Mouse (Mus musculus) MEL (cell line): ENCODE data around the gene Bnc2.

Experiments used
- CHD2 ChIP-seq: IDR thresholded peaks from 2 replicates; pipeline ENCODE4 v1.6.1; 2011; ENCODE audit warnings: low read length, improper control_type of control experiment
- CTCF ChIP-seq, 3 experiments: IDR thresholded peaks in 2 of 3; conservative IDR thresholded peaks in 1 of 3; 2 replicates each; pipeline ENCODE4 v1.5.1; 2011 to 2012; ENCODE audit warnings: low read length in 3 of 3, low read depth in 2 of 3, mild to moderate bottlenecking in 2 of 3, improper control_type of control experiment in 1 of 3, inconsistent platforms in 1 of 3, mixed read lengths in 1 of 3, moderate library complexity in 1 of 3; ENCODE audit not compliant: control insufficient read depth in 1 of 3, insufficient read depth in 1 of 3, poor library complexity in 1 of 3, severe bottlenecking in 1 of 3
- EP300 ChIP-seq, 2 experiments: IDR thresholded peaks; 2 replicates each; pipeline ENCODE4 v1.6.1; 2011; ENCODE audit warnings: improper control_type of control experiment in 2 of 2, low read length in 2 of 2, low read depth in 1 of 2, mild to moderate bottlenecking in 1 of 2
- KAT2A ChIP-seq: conservative IDR thresholded peaks from 2 replicates; pipeline ENCODE4 v1.6.1; 2012; ENCODE audit warnings: low read depth, low read length, improper control_type of control experiment, inconsistent platforms
- MAX ChIP-seq: IDR thresholded peaks from 2 replicates; pipeline ENCODE4 v1.6.1; 2011; ENCODE audit warnings: low read length, improper control_type of control experiment
- MAZ ChIP-seq: IDR thresholded peaks from 2 replicates; pipeline ENCODE4 v1.6.1; 2012; ENCODE audit warnings: low read depth, mild to moderate bottlenecking, inconsistent platforms, low read length, improper control_type of control experiment
- POLR2A ChIP-seq, 2 experiments: IDR thresholded peaks; 2 replicates each; pipeline ENCODE4 v1.6.1; 2011 to 2012; ENCODE audit warnings: low read length in 2 of 2, mild to moderate bottlenecking in 2 of 2, control low read depth in 1 of 2, improper control_type of control experiment in 1 of 2, low read depth in 1 of 2, moderate library complexity in 1 of 2; ENCODE audit not compliant: control insufficient read depth in 1 of 2, insufficient read depth in 1 of 2, poor library complexity in 1 of 2
- SMC3 ChIP-seq: IDR thresholded peaks from 2 replicates; pipeline ENCODE4 v1.6.1; 2011; ENCODE audit warnings: low read depth, low read length, improper control_type of control experiment
- UBTF ChIP-seq: IDR thresholded peaks from 2 replicates; pipeline ENCODE4 v1.6.1; 2012; ENCODE audit warnings: low read depth, mild to moderate bottlenecking, inconsistent platforms, low read length, improper control_type of control experiment, moderate library complexity, borderline replicate concordance; ENCODE audit not compliant: insufficient read depth
- ZMIZ1 ChIP-seq: IDR thresholded peaks from 2 replicates; pipeline ENCODE4 v1.6.1; 2012; ENCODE audit warnings: low read depth, mild to moderate bottlenecking, inconsistent platforms, low read length, improper control_type of control experiment, moderate library complexity

GRCm38 (mm10) chr4:84488323-84488722 is 186.8 kb downstream of the Bnc2 start:
- TF ChIP-seq CTCF (IDR thresholded peaks at IDR 0.05 in 2 of 3, conservative IDR thresholded peaks at IDR 0.05 in 1 of 3; ENCODE audit: control insufficient read depth in 1 of 3, insufficient read depth in 1 of 3, low read depth in 2 of 3, low read length in 3 of 3, poor library complexity in 1 of 3, severe bottlenecking in 1 of 3) (no peak), POLR2A (IDR thresholded peaks at IDR 0.05; ENCODE audit: control insufficient read depth in 1 of 2, insufficient read depth in 1 of 2, low read depth in 1 of 2, low read length in 2 of 2, poor library complexity in 1 of 2) (no peak), ZMIZ1 (no peak), UBTF (no peak), SMC3 (no peak), EP300 (IDR thresholded peaks at IDR 0.05; ENCODE audit: low read depth in 1 of 2, low read length in 2 of 2) (no peak), KAT2A (no peak), MAZ (no peak), CHD2 (no peak), MAX (no peak)
